Mouse (Mus musculus): ENCODE measurements at regions not wholly inside any gene's neighbourhood (a gene's known extent, or its start where the extent isn't known, plus 50 kb on each side); places are given as distances from the start of the nearest gene placed in this dataset.
A peak's percentile ranks its signal among the peaks of the same experiment; 100 is the strongest.

GRCm38 (mm10) chr13:38878718-38879669 is 81.7 kb downstream of the Slc35b3 start:
- DNase-seq = no peak

- DNase-seq = no peak
Observed at GRCm38 (mm10) chr13:38875923-38876322, 84.8 kb downstream of the Slc35b3 start.

GRCm38 (mm10) chr13:38864002-38864401 is 96.7 kb downstream of the Slc35b3 start:
- DNase-seq = no peak

GRCm38 (mm10) chr13:38855742-38856141 is 104.9 kb downstream of the Slc35b3 start:
- DNase-seq = no peak

GRCm38 (mm10) chr13:38854986-38855385 is 105.7 kb downstream of the Slc35b3 start:
- DNase-seq = no peak

GRCm38 (mm10) chr13:38852868-38853267 is 107.8 kb downstream of the Slc35b3 start:
- DNase-seq = no peak

- DNase-seq = no peak
Observed at GRCm38 (mm10) chr13:38851820-38852219, 108.9 kb downstream of the Slc35b3 start.

GRCm38 (mm10) chr13:38838231-38838630 is 122.4 kb downstream of the Slc35b3 start:
- DNase-seq = no peak

- DNase-seq = no peak
Observed at GRCm38 (mm10) chr13:38825649-38826048, 135.0 kb downstream of the Slc35b3 start.

GRCm38 (mm10) chr13:38819526-38819925 is 141.1 kb downstream of the Slc35b3 start:
- DNase-seq = no peak

GRCm38 (mm10) chr13:38818781-38819180 is 141.9 kb downstream of the Slc35b3 start:
- DNase-seq = no peak

- peak; percentile 4 to 12 for DNase-seq
Observed at GRCm38 (mm10) chr13:38816296-38816695, 144.4 kb downstream of the Slc35b3 start.

GRCm38 (mm10) chr13:38815002-38815707 is 145.5 kb downstream of the Slc35b3 start:
- no peak for DNase-seq

GRCm38 (mm10) chr13:38798514-38798913 is 139.7 kb upstream of the Eef1e1 start:
- no peak for DNase-seq

GRCm38 (mm10) chr13:38793456-38793855 is 134.6 kb upstream of the Eef1e1 start:
- no peak for DNase-seq

- no peak for DNase-seq
Observed at GRCm38 (mm10) chr13:38780630-38781010, 121.8 kb upstream of the Eef1e1 start.

GRCm38 (mm10) chr13:38779984-38780629 is 121.2 kb upstream of the Eef1e1 start:
- no peak for DNase-seq

- no peak for DNase-seq
Observed at GRCm38 (mm10) chr13:38776546-38776945, 117.7 kb upstream of the Eef1e1 start.

- DNase-seq = no peak
Observed at GRCm38 (mm10) chr13:38772996-38773395, 114.1 kb upstream of the Eef1e1 start.

GRCm38 (mm10) chr13:38766133-38766532 is 107.3 kb upstream of the Eef1e1 start:
- peak; percentile 66 to 76 for DNase-seq

- DNase-seq = no peak
Observed at GRCm38 (mm10) chr13:38760261-38760660, 101.4 kb upstream of the Eef1e1 start.

GRCm38 (mm10) chr13:38756629-38757227 is 97.9 kb upstream of the Eef1e1 start:
- DNase-seq = no peak

- DNase-seq = no peak
Observed at GRCm38 (mm10) chr13:38753722-38754121, 94.9 kb upstream of the Eef1e1 start.

Measured in cerebellum, postnatal 14 days (tissue).